Mouse (Mus musculus) liver, embryonic 14.5 days (tissue): ENCODE data around the gene Tmem198. TPM values are rescaled to one million over a fixed set of nuclear protein-coding genes. Genes with fewer than 3 reads are reported as not detected.

Experiments used
- ATAC-seq: fragments of 200-750 bp; cut with Nextera tagmentation; 2 replicates; pipeline ENCODE4 v1.8.0; 2017; ENCODE audit warnings: moderate number of reproducible peaks, mild to moderate bottlenecking, moderate library complexity; ENCODE audit not compliant: insufficient read depth
- DNase-seq, 3 experiments: peaks; one replicate each; pipeline ENCODE4 v3.0.0-alpha.2; 2012 to 2013; ENCODE audit warnings: low read depth in 3 of 3, low spot score in 3 of 3
- H3K27ac ChIP-seq: fragments of 300-500 bp; sonication (generic); 2 replicates; pipeline ENCODE4 v1.5.1; 2014; ENCODE audit warnings: moderate library complexity, mild to moderate bottlenecking, control low read depth, inconsistent platforms
- H3K27me3 ChIP-seq: fragments of 300-500 bp; sonication (generic); 2 replicates; pipeline ENCODE4 v1.6.1; 2014; ENCODE audit warnings: mild to moderate bottlenecking, low read length, moderate library complexity; ENCODE audit not compliant: control insufficient read depth, insufficient read depth
- H3K36me3 ChIP-seq: fragments of 300-500 bp; sonication (generic); replicated peaks from 2 replicates; pipeline ENCODE4 v1.6.1; 2014; ENCODE audit warnings: low read depth; ENCODE audit not compliant: control insufficient read depth, insufficient read depth
- H3K4me1 ChIP-seq, 2 experiments: fragments of 200-500 bp in 1 of 2; fragments of 300-500 bp in 1 of 2; sonication (generic) in 1 of 2; replicated peaks; 2 replicates each; pipeline ENCODE4 v1.6.1; 2012 to 2014; ENCODE audit warnings: antibody characterized with exemption in 1 of 2, inconsistent platforms in 1 of 2, low read length in 1 of 2; ENCODE audit not compliant: control insufficient read depth in 2 of 2, insufficient read depth in 2 of 2
- H3K4me2 ChIP-seq: fragments of 300-500 bp; sonication (generic); 2 replicates; pipeline ENCODE4 v1.6.1; 2014; ENCODE audit warnings: low read depth, mild to moderate bottlenecking, control low read depth, moderate library complexity
- H3K4me3 ChIP-seq, 2 experiments: fragments of 200-500 bp in 1 of 2; fragments of 300-500 bp in 1 of 2; sonication (generic) in 1 of 2; 2 replicates each; pipeline ENCODE4 v1.5.1; 2012 to 2014; ENCODE audit warnings: low read depth in 2 of 2, low read length in 2 of 2, mild to moderate bottlenecking in 2 of 2, control low read depth in 1 of 2, inconsistent platforms in 1 of 2, moderate library complexity in 1 of 2; ENCODE audit not compliant: insufficient read depth in 1 of 2
- H3K9ac ChIP-seq: fragments of 300-500 bp; sonication (generic); replicated peaks from 2 replicates; pipeline ENCODE4 v1.6.1; 2014; ENCODE audit warnings: mild to moderate bottlenecking, control low read depth, moderate library complexity
- H3K9me3 ChIP-seq: fragments of 300-500 bp; sonication (generic); 2 replicates; pipeline ENCODE4 v1.6.1; 2016; ENCODE audit warnings: low read length, mixed read lengths; ENCODE audit not compliant: control insufficient read depth
- CTCF ChIP-seq: IDR thresholded peaks from 2 replicates; pipeline ENCODE4 v1.5.1; 2016; ENCODE audit warnings: antibody characterized with exemption, low read depth, control low read depth
- EP300 ChIP-seq: IDR thresholded peaks from 2 replicates; pipeline ENCODE4 v1.6.1; 2016; ENCODE audit warnings: antibody characterized with exemption, low read depth
- WGBS: fragments of 180-500 bp; shearing (Covaris S2); extraction: QIAGEN DNeasy Blood & Tissue Kit; methylation state at CpG from one replicate; pipeline ENCODE4 v1.1.7; 2014; ENCODE audit not compliant: insufficient replicate concordance; 5-methylcytosine and 5-hydroxymethylcytosine counted together
- polyA plus RNA-seq, 2 experiments: library from polyadenylated mRNA; depleted of rRNA in 1 of 2; stranded (reverse) in 1 of 2; unstranded in 1 of 2; fragments of >200 nt; fragmentation: Nextera tagmentation in 1 of 2; extraction: Ambion mirVana in 1 of 2; gene quantifications; 2 replicates each; pipeline versions ENCODE4 v1.2.1 to v1.2.3; 2012 to 2014

Tmem198 gene
- polyA plus RNA-seq (2012; rRNA removed) (0.13 and 0.18 TPM in 2 replicates), polyA plus RNA-seq (2014; fragmentation: Nextera tagmentation; extraction: Ambion mirVana) (0.09 TPM in 1 of 2 replicates, not detected in the other)

DNA sequence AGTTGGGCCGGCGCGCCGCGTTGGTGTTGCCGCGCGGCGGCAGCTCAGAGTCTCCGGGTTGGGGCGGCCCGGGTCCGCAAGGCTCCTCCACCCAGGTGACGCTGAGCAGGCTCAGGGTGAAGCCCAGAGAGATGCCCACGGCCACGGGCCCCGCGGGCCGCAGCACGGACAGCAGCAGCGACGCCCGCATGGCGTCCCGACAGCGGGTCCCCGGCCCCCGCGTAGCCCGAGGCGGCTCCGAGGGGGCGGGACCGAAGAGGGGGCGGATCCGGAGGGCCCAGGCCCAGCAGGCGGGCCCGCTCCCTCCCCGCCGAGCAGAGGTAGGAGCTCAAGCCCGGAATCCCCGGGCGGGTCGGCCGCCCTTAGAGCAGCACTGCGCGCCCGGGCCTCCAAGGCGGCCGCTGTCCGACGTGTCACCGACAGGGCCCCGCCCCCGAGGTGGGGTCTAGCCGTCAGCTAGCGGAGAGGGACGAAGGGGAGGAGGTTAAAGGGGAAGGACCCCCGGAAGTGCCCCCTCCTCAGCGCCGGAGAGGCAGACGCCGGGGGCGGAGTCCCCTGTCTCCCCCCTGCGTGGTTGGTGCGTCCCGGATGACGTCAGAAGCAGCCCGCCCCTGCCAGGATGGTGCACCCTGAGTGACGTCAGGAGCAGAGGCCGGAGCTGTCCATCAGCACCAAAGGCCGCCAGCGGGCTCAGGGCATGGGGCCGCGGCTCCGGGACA is at the start of gene Tmem198, which contains the start of gene Chpf:
TSS of gene Tmem198 (plus strand) at position 617 of the 719 bp plus-strand sequence.
TSS of gene Chpf (minus strand) at position 392 of the 719 bp plus-strand sequence.
- peak; percentile 88 for ATAC-seq
- H3K27ac ChIP-seq, result no peak within 1 kb of the TSS
- TF ChIP-seq EP300 (no peak), CTCF (no peak)

DNA sequence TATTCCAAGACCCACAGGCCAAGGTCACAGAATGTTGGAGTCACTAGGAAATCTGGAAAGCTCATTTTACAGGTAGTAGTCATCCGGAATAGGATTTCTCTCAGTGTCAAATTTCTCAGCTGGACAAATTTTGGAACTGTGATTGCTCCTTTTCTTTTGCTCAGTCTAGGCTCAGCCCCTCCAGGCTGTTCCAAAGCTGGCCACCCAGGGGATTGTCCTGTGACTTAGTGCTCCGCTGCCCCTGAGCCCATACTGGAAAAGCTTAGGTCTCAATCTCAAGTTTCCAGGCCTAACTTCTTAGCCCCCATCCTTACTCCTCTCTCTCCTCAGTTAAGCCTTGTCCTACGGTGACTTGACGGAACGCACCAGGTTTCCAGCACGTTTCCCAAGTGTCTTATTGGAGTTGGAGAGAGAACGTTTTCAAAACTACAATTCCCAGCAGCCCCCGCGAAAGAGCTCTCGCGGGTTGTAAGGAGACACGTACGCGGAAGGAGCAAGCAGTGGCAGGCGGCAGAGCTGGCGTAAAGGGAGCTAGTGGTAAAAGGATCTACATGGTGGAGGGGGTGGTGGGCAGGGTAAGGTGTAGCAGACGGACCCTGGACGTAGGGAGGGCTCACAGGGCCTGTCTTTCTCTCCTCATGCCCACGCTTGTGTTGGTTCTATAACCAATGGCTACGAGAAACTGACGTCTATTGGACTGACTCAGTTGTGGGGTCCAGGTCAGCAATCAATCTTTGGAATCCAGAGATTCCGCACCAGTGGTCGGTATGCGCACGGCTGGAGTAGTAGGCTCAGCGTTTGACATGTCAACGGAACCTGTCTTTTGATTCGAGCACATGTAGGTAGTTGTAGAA is 43.6 kb upstream of the Tmem198 start, which contains the start of gene Gmppa:
TSS of gene Gmppa (plus strand) at position 456 of the 854 bp plus-strand sequence.
- peak within 1 kb of the TSS; percentile 81 for H3K4me2 ChIP-seq
- H3K4me3 ChIP-seq, result peak within 1 kb of the TSS; percentile 72 to 98
- peak; percentile 62 for ATAC-seq
- no peaks in the 10 kb centered on the region for H3K36me3 ChIP-seq
- H3K4me1 ChIP-seq, result peaks cover 0 to 13% of the 10 kb centered on the region in 2 experiments; a peak in 3 of 4 replicates
- H3K9ac ChIP-seq, result peak within 1 kb of the TSS; percentile 77
- H3K27ac ChIP-seq, result no peak within 1 kb of the TSS
- DNase-seq, result peak; percentile 48 to 65 (median 56)
- no peaks in the 10 kb centered on the region; the same call in 1 of the 2 replicates for H3K27me3 ChIP-seq
- H3K9me3 ChIP-seq, result no peaks in the 10 kb centered on the region
- 6% methylated on average over 28 of the region's 28 CpGs for WGBS
- TF ChIP-seq CTCF, result no peak
- TF ChIP-seq EP300, result no peak

More for the DNA sequence above, at the start of gene Tmem198, which contains the start of gene Chpf:
- Histone ChIP-seq H3K4me3 (peak within 1 kb of the TSS; percentile 63 to 64), H3K9ac (peak within 1 kb of the TSS; percentile 54), H3K27me3 (peaks cover 52% of the 10 kb centered on the region), H3K9me3 (no peaks in the 10 kb centered on the region), H3K4me1 (peaks cover 7 to 9% of the 10 kb centered on the region in 2 experiments), H3K36me3 (no peaks in the 10 kb centered on the region), H3K4me2 (peak within 1 kb of the TSS; percentile 90)
- DNase-seq, result peak; percentile 73 to 79 (median 76)
- WGBS, result under 1% methylated on average over 72 of the region's 76 CpGs

DNA sequence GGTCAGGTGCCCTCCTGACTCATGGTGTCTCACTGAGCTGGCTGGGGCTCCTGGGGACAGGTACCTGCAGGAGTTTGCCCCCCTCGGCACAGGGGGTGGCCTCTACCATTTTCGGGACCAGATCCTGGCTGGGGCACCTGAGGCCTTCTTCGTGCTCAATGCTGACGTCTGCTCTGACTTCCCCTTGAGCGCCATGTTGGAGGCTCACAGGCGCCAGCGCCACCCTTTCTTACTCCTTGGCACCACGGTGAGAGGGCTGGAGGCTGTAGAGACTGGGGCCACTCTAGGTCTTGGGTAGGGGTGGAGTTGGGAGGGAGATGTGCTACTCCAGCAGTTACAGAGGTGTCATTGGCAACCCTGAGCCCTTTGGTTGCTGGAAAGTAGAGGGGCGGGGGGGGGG is 40.5 kb upstream of the Tmem198 start:
- no peak for ATAC-seq
- no peaks in the 10 kb centered on the region for H3K36me3 ChIP-seq
- TF ChIP-seq EP300 (no peak), CTCF (no peak)
- H3K4me2 ChIP-seq, result no peak overlapping the region
- DNase-seq, result no peak
- H3K27ac ChIP-seq, result no peak overlapping the region
- H3K4me3 ChIP-seq, result no peak overlapping the region
- peaks cover 0 to 13% of the 10 kb centered on the region in 2 experiments; a peak in 3 of 4 replicates for H3K4me1 ChIP-seq
- H3K27me3 ChIP-seq, result no peaks in the 10 kb centered on the region
- H3K9ac ChIP-seq, result no peak overlapping the region
- H3K9me3 ChIP-seq, result no peaks in the 10 kb centered on the region
- 85% methylated on average over 8 of the region's 9 CpGs for WGBS

DNA sequence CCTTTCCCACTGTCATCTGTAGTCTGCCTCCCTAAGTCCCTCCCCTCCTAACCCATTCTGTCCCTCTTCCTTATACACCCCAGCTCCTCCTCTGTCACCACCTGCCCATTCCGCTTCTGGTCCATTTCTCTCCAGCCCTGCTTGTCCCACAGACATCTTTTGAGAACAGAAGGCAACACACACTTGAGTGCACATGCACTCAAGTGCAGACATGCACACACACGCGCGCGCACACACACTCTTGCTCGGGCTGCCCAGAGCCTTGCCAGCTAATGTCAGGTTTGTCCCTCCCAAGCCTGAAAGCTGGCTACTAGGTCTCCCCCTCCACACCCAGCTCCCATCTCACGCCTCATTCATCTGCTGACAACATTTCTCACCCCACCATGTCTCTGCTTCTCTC is 38.7 kb upstream of the Tmem198 start:
- H3K27ac ChIP-seq, result no peak overlapping the region
- whole genome bisulfite sequencing, result 87% methylated on average over 7 of the region's 7 CpGs
- no peak overlapping the region for H3K4me3 ChIP-seq
- H3K9ac ChIP-seq, result no peak overlapping the region
- ATAC-seq (no peak), DNase-seq (no peak)
- H3K9me3 ChIP-seq, result no peaks in the 10 kb centered on the region
- peaks cover 7 to 22% of the 10 kb centered on the region in 2 experiments for H3K4me1 ChIP-seq
- no peak overlapping the region for H3K4me2 ChIP-seq
- TF ChIP-seq CTCF (no peak), EP300 (no peak)
- H3K27me3 ChIP-seq, result no peaks in the 10 kb centered on the region
- H3K36me3 ChIP-seq, result no peaks in the 10 kb centered on the region

DNA sequence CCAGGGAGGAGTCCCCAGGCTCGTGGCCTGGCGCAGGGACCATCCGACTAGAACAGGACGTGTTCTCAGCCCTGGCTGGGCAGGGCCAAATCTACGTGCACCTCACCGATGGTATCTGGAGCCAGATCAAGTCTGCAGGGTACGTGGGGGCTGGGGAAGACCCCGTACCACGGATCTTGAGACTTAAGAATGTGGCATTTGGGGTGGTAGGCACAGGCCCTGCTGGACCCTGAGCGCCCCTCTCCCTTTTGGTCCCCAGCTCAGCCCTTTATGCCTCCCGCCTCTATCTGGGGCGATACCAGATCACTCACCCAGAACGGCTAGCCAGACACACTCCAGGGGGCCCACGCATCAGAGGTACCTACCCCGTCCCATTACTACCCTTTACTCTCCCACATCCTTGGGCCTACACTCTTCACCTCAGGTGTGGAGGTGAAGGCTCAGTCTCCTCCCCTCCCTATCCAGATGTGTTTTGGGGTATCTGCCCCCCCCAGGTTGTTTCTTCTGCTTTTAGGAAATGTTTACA is 37.8 kb upstream of the Tmem198 start:
- Histone ChIP-seq H3K9ac (no peak overlapping the region), H3K4me1 (peaks cover 8 to 22% of the 10 kb centered on the region in 2 experiments), H3K36me3 (no peaks in the 10 kb centered on the region), H3K4me3 (no peak overlapping the region), H3K27me3 (no peaks in the 10 kb centered on the region), H3K9me3 (no peaks in the 10 kb centered on the region), H3K27ac (no peak overlapping the region), H3K4me2 (no peak overlapping the region)
- DNase-seq (no peak), ATAC-seq (no peak)
- TF ChIP-seq CTCF, result no peak
- TF ChIP-seq EP300, result no peak
- 76% methylated on average over 15 of the region's 15 CpGs for WGBS
